Mouse (Mus musculus): ENCODE results near the gene Creb3l1.
A peak's percentile ranks its signal among the peaks of the same experiment; 100 is the strongest.

The Creb3l1 gene

DNA sequence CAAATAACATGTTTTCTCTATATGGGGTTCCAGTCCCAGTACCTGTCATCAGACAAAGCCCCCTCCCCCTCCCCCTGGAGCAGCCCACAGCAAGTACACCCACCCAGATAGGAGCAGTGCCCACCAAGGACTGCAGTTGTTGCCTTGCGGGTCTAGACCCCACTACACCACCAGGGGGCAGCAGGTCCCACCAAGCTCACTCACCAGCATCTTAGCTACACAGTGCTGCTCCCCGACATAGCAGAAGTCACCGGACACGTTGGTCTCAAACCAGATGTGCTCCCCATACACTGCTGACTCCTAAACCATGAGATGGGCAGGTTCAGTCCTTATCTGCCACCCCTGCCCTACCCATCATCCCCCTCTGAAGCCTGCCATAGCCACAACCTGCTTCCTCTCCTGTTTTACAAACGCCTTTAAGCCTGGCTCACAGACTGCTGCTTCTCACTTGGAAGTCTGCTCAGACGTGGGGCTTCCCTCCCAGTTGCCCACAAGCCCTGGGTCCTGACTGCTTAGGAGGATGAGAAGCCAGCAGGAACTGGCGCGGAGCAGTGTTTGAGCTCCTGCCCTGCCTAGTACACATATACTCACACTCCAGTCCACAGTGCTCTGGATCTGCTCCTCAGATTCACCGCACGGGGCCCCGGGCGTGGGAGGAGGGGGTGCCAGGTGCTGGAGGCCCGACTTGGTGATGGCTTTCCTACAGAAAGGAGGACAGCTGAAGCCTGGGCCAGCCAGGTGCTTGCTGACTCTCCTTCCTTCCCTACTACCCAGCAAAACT, 79.9 kb downstream of the Creb3l1 start:
- peak; percentile 89 for DNase-seq (ENCODE audit: low spot score)

DNA sequence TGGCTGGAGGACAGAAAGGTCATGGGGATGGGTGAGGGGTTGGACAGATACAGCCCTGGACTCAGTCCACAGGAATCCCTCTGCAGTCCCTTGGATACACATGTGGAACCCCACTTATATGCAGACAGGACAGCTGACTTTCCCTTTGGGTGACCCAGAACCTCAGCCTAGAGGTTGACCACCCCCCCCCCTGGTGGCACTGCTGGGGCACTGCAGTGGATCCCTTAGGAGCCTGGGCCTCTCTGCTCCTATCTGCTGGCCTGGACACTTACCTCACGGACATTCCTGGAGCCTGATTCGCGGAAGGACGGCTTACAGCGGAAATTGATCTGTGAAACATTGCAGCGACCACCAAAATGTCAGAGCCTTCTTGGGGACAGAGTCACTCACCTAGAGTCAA, 81.9 kb downstream of the Creb3l1 start:
- DNase-seq (ENCODE audit: low spot score): peak; percentile 44

DNA sequence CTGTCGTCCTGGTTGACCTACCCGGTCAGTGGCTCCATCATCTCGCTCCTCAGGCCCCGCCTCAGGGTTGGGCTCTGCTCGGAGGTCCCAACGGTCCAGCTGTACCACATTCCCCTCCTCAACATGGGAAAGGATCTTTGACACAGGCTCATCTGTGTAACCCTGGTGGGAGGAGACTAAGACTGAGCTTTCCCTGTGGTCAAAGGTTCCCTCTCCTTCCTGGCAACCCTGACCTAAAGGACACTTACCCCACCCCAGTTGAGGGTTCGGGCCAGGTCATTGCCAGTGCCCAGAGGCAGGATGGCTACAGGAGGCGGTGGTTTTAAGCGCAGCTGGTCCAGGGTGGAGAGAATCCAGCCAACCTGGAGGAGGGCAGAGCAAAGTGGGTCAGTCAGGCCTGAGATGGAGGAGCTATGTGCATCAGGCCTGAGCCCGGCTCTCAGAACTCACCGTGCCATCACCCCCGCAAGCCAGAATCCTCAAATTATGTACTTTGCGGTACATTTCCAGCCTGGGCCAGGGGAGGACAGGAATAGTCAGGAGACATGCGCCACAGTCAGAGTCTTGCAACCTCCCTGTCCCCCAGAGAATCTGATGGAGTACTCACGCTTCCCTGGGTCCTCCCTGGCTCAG, 84.9 kb downstream of the Creb3l1 start:
- no peak for DNase-seq (ENCODE audit: low spot score)

DNA sequence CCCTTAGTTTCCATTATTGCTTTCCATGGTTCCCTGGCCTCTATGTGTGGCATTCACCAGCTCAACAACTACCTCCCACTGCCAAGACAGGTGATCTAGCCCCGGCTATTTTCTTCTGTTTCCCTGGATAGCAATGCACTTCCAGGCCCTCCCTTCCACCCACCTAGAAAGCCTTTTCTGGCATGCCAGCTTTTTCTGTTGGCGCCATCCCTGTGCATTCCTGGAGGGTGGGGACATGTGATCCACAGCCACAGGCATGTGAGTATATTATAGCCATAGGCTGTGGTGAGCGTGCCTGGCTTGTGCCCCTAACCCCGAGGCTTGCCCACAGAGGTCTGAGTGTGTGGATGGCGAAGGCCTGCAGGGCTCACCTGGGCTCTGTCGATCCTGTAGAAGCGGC, 88.1 kb downstream of the Creb3l1 start:
- no peak for DNase-seq (ENCODE audit: low spot score)

DNA sequence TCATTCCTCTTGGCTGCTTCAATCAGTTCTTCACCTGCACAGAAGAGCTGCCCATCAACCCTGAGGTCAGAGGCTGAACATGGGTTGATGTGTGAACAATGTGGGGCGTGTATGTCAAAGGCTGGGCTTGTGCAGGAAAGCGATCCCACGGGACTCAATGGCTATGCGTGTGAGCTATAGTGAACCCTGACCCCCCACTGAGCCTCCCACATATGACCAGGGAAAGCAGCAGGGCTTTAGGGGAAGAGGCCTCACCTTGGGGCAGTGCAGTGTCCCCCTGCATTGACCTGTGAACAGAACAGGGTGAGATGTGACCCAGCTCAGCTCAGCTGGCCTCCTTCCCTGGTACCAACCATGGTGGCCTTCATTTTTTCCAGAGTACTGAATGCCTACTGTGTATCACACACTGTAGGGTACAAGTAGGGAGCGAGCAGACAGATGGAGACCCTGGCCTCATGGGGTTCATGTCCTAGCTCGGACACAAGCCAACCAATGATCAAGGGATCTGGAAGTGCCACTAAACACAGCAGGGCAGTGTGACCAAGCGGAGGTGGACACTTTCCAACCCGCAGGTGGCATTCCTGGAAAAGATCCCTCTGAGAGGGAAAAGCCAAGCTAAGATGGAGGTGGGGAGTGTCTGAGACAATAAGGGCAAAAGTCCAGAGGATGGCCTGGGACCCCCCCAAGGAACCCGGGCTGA, 89.3 kb downstream of the Creb3l1 start:
- DNase-seq (ENCODE audit: low spot score): no peak

- no peak for DNase-seq (ENCODE audit: low spot score)
These were observed 90.3 kb downstream of the Creb3l1 start for GRCm38 (mm10) chr2:91934016-91934415.

DNA sequence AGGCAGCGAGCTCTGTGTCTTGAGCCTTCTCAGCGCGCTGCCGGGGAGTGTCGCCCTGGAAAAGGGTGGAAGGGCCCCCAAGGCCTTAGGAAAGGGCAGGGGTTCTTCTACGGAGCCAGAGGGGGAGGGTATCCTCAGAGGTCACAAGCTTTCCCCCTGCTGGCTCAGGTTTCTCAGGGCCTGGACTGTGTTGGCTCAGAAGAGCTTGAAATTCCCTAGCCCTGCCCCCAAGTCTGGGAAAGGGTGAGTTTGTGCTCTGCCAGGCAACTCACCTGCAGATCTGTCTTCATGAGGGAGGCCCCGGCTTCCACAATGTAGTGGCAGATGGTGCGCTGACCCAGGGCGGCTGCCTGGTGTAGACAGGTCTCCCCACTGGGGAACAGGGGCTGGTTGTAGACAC, 90.8 kb downstream of the Creb3l1 start:
- DNase-seq (ENCODE audit: low spot score): no peak

- DNase-seq (ENCODE audit: low spot score): no peak
These were observed 91.5 kb downstream of the Creb3l1 start for GRCm38 (mm10) chr2:91932737-91933350.

Measured in retina, embryonic 14.5 days (tissue).